Comparison of ENCODE assay signal across 8 mouse cellular contexts in genomic region chr16:52031712-52032251, GRCm38 (mm10). TPM values are rescaled to one million over a fixed set of nuclear protein-coding genes. Genes with fewer than 3 reads are reported as not detected.
A peak's percentile ranks its signal among the peaks of the same experiment; 100 is the strongest.
DNase-seq lines count a peak whose midpoint lies in the region; ATAC-seq and TF ChIP-seq lines count a peak whose summit lies in the region.

No protein-coding gene starts in this region.

- intact Hi-C loops in heart, postnatal 25 days (cut with DNase I): loop anchor here (5.0 kb wide), 3 partner anchors 41 to 151 kb away; no protein-coding TSS in a partner anchor

- peak; percentile 29 for DNase-seq in ES-CJ7 (ENCODE audit: low read depth, low spot score)
- DNase-seq in cerebellum, adult 11 months: peak; percentile 76
- DNase-seq in heart, postnatal 25 days (ENCODE audit: low spot score): peak; percentile 90
- DNase-seq in layer of hippocampus, adult 18-20 months (ENCODE audit: low spot score in 2 of 2): peak; percentile 71 to 82
- DNase-seq in lung, adult 18-20 months: peak; percentile 92 to 93
- peak; percentile 65 for DNase-seq in thymus, adult 2 months

- no peaks in the 10 kb centered on the region for H3K9me3 ChIP-seq in forebrain, embryonic 15.5 days

- H3K9ac ChIP-seq in forebrain, embryonic 15.5 days (replicated peaks): peak overlapping the region; percentile 96

- H3K4me1 ChIP-seq in forebrain, embryonic 15.5 days: peaks cover 48% of the 10 kb centered on the region
- peaks cover 2% of the 10 kb centered on the region; the same call in 1 of the 2 replicates for H3K4me1 ChIP-seq in olfactory bulb, adult 2 months (ENCODE audit: control insufficient read depth, insufficient read depth, low read length)
- H3K4me1 ChIP-seq in thymus, adult 2 months (replicated peaks; ENCODE audit: control insufficient read depth, insufficient read depth, low read length): peaks cover 7% of the 10 kb centered on the region

- ATAC-seq in forebrain, embryonic 15.5 days (replicated peaks): peak; percentile 78

- TF ChIP-seq CTCF in olfactory bulb, adult 2 months (IDR thresholded peaks at IDR 0.05; ENCODE audit: insufficient read depth, low read depth, low read length): no peak
- TF ChIP-seq CTCF in thymus, adult 2 months (IDR thresholded peaks at IDR 0.05; ENCODE audit: borderline replicate concordance, control insufficient read depth, extremely low read depth, insufficient read depth, low read length, poor library complexity): no peak

- H3K27ac ChIP-seq in forebrain, embryonic 15.5 days (replicated peaks): peak overlapping the region; percentile 98
- peak overlapping the region; percentile 60 for H3K27ac ChIP-seq in olfactory bulb, adult 2 months (ENCODE audit: insufficient read depth, low read depth, low read length)
- peak overlapping the region; percentile 8; the same call in 1 of the 2 replicates for H3K27ac ChIP-seq in thymus, adult 2 months (ENCODE audit: control insufficient read depth, insufficient read depth, low read length)

- peaks cover 13% of the 10 kb centered on the region; the same call in 1 of the 2 replicates for H3K36me3 ChIP-seq in forebrain, embryonic 15.5 days
- peaks cover 4% of the 10 kb centered on the region; the same call in 1 of the 2 replicates for H3K36me3 ChIP-seq in thymus, adult 2 months (ENCODE audit: control insufficient read depth, insufficient read depth, low read length)

- H3K27me3 ChIP-seq in forebrain, embryonic 15.5 days: no peaks in the 10 kb centered on the region
- H3K27me3 ChIP-seq in thymus, adult 2 months (ENCODE audit: control insufficient read depth, insufficient read depth, low read length): no peaks in the 10 kb centered on the region

- under 1% methylated on average over 36 of the region's 37 CpGs for WGBS in forebrain, embryonic 15.5 days
- under 1% methylated on average over 37 of the region's 37 CpGs for WGBS in olfactory bulb, adult 2 months
- under 1% methylated on average over 37 of the region's 37 CpGs for WGBS in thymus, adult 2 months

- peak overlapping the region; percentile 61 for H3K4me2 ChIP-seq in forebrain, embryonic 15.5 days (replicated peaks)

- peak overlapping the region; percentile 98 for H3K4me3 ChIP-seq in forebrain, embryonic 15.5 days
- H3K4me3 ChIP-seq in olfactory bulb, adult 2 months (ENCODE audit: insufficient read depth, low read depth, low read length): peak overlapping the region; percentile 94
- H3K4me3 ChIP-seq in thymus, adult 2 months (ENCODE audit: control insufficient read depth, insufficient read depth, low read length): peak overlapping the region; percentile 73

- no peak; the same call in 1 of the 2 replicates for TF ChIP-seq POLR2A in olfactory bulb, adult 2 months (IDR thresholded peaks at IDR 0.05; ENCODE audit: insufficient read depth, low read depth, low read length)
- TF ChIP-seq POLR2A in thymus, adult 2 months (IDR thresholded peaks at IDR 0.05; ENCODE audit: control insufficient read depth, extremely low read depth, insufficient read depth, low read length, poor library complexity): no peak

RNA-seq across cellular contexts. Expression of gene Cblb, which starts 0.8 kb away (rescaled TPM):
- 19.0 TPM in 2 replicates for polyA plus RNA-seq in forebrain, embryonic 15.5 days (2015; fragmentation: Nextera tagmentation; extraction: Ambion mirVana)
- 10 to 100 TPM; 14.2 to 16.1 TPM for total RNA-seq in heart, postnatal 25 days (2021)
- 10 to 100 TPM; 35.2 to 35.3 TPM for total RNA-seq in layer of hippocampus, adult 18-20 months (2021)
- polyA plus RNA-seq in olfactory bulb, adult 2 months (2012; ENCODE audit: insufficient read depth, insufficient read length, low replicate concordance, missing spikeins): not detected in 2 replicates
- 22.8 TPM in 2 replicates for polyA plus RNA-seq in thymus, adult 2 months (2012; rRNA removed)

Comparison
In these comparisons a context has a peak if more than half of its experiments do, and no peak if none do; other contexts are left out.
1. Peak in every context shown above with its lines: DNase-seq, ATAC-seq, H3K4me3 ChIP-seq and H3K27ac ChIP-seq.
2. DNase-seq: peak in every context shown above with its lines; median percentile 92 in lung, adult 18-20 months; 90 in heart, postnatal 25 days; 76 in layer of hippocampus, adult 18-20 months; 76 in cerebellum, adult 11 months; 65 in thymus, adult 2 months; 29 in ES-CJ7.
3. H3K27ac ChIP-seq: peak in every context shown above with its lines; median percentile 98 in forebrain, embryonic 15.5 days; 60 in olfactory bulb, adult 2 months; 8 in thymus, adult 2 months.